Mouse (Mus musculus): ENCODE measurements at regions not wholly inside any gene's neighbourhood (a gene's known extent, or its start where the extent isn't known, plus 50 kb on each side); places are given as distances from the start of the nearest gene placed in this dataset.

DNA sequence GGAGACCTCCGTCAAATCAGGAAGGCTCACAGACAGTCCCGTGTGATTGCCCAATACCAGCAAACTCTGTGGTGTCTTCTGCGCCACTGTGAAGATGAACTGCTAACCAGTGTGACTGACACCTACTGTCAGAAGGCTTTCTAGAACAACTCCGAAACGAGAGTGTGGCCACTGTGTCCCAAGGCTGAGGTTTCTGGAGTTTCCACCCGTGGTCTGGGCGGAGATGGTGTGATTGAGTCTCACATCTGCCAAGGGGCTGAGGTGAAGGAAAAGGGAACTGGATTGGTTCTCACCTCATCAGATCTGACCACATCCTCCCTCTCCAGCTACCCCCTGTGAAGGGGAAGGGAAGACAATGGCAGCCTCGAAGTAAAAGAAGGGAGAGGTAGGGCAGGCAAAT lies 79.6 kb upstream of the 4930412O13Rik start:
- no peak for TF ChIP-seq POLR2A (IDR thresholded peaks at IDR 0.05; ENCODE audit: extremely low read depth, insufficient read depth, low read length)
- TF ChIP-seq CTCF (IDR thresholded peaks at IDR 0.05; ENCODE audit: low read depth, low read length), result no peak
